Comparison of ENCODE assay signal across 7 mouse cellular contexts in genomic region chr4:135272640-135273306, GRCm38 (mm10). TPM values are rescaled to one million over a fixed set of nuclear protein-coding genes. Genes with fewer than 3 reads are reported as not detected.
DNase-seq lines count a peak whose midpoint lies in the region; ATAC-seq lines count a peak whose summit lies in the region.

Clic4 (minus strand) TSS chr4:135272814.

- peaks cover 33% of the 10 kb centered on the region for H3K4me1 ChIP-seq in embryonic facial prominence, embryonic 12.5 days
- H3K4me1 ChIP-seq in limb, embryonic 11.5 days (ENCODE audit: control insufficient read depth, insufficient read depth, low read length): peaks cover 24% of the 10 kb centered on the region
- H3K4me1 ChIP-seq in midbrain, embryonic 14.5 days (ENCODE audit: control insufficient read depth, insufficient read depth, low read length): peaks cover 31% of the 10 kb centered on the region

- WGBS in embryonic facial prominence, embryonic 12.5 days: under 1% methylated on average over 64 of the region's 64 CpGs
- WGBS in limb, embryonic 11.5 days: under 1% methylated on average over 52 of the region's 64 CpGs
- WGBS in midbrain, embryonic 14.5 days: under 1% methylated on average over 63 of the region's 64 CpGs

- no peaks in the 10 kb centered on the region for H3K36me3 ChIP-seq in embryonic facial prominence, embryonic 12.5 days
- H3K36me3 ChIP-seq in limb, embryonic 11.5 days (ENCODE audit: control insufficient read depth, insufficient read depth, low read length): no peaks in the 10 kb centered on the region
- no peaks in the 10 kb centered on the region for H3K36me3 ChIP-seq in midbrain, embryonic 14.5 days (ENCODE audit: control insufficient read depth, insufficient read depth, low read length)

- DNase-seq in adrenal gland, postnatal 25 days: peak; percentile 100
- peak; percentile 100 for DNase-seq in heart, adult 11 months
- peak; percentile 100 for DNase-seq in kidney, adult 18-20 months
- peak; percentile 99 for DNase-seq in limb, embryonic 11.5 days (ENCODE audit: low spot score)
- DNase-seq in midbrain, embryonic 14.5 days: peak; percentile 99
- peak; percentile 100 for DNase-seq in spleen, adult 18-20 months

- H3K27ac ChIP-seq in embryonic facial prominence, embryonic 12.5 days: peak within 1 kb of the TSS; percentile 95
- peak within 1 kb of the TSS; percentile 95 for H3K27ac ChIP-seq in limb, embryonic 11.5 days (replicated peaks; ENCODE audit: low read depth, low read length)
- peak within 1 kb of the TSS; percentile 96 for H3K27ac ChIP-seq in midbrain, embryonic 14.5 days (replicated peaks; ENCODE audit: low read depth, low read length)

- H3K4me2 ChIP-seq in embryonic facial prominence, embryonic 12.5 days (replicated peaks): peak within 1 kb of the TSS; percentile 61
- H3K4me2 ChIP-seq in limb, embryonic 11.5 days (ENCODE audit: low read depth, severe bottlenecking): peak within 1 kb of the TSS; percentile 54
- H3K4me2 ChIP-seq in midbrain, embryonic 14.5 days (ENCODE audit: low read length): peak within 1 kb of the TSS; percentile 80

- no peaks in the 10 kb centered on the region for H3K9me3 ChIP-seq in embryonic facial prominence, embryonic 12.5 days
- H3K9me3 ChIP-seq in limb, embryonic 11.5 days (ENCODE audit: control insufficient read depth, low read length): no peaks in the 10 kb centered on the region
- no peaks in the 10 kb centered on the region for H3K9me3 ChIP-seq in midbrain, embryonic 14.5 days (ENCODE audit: control insufficient read depth, low read length)

- ATAC-seq in embryonic facial prominence, embryonic 12.5 days (ENCODE audit: insufficient number of reproducible peaks, insufficient read depth, low FRiP score, low TSS enrichment): peak; percentile 98
- ATAC-seq in limb, embryonic 11.5 days (ENCODE audit: insufficient number of reproducible peaks, low FRiP score, low TSS enrichment, low read depth): peak; percentile 98
- peak; percentile 97 for ATAC-seq in midbrain, embryonic 14.5 days (ENCODE audit: low FRiP score, low TSS enrichment)

- 0 out of 2 replicates have a peak, but pooled peaks cover 7% of the 10 kb centered on the region for H3K27me3 ChIP-seq in embryonic facial prominence, embryonic 12.5 days
- H3K27me3 ChIP-seq in limb, embryonic 11.5 days (ENCODE audit: control insufficient read depth, insufficient read depth, low read length): no peaks in the 10 kb centered on the region
- H3K27me3 ChIP-seq in midbrain, embryonic 14.5 days (ENCODE audit: control insufficient read depth, insufficient read depth, low read length): no peaks in the 10 kb centered on the region; the same call in 1 of the 2 replicates

- H3K4me3 ChIP-seq in embryonic facial prominence, embryonic 12.5 days: peak within 1 kb of the TSS; percentile 88
- peak within 1 kb of the TSS; percentile 95 for H3K4me3 ChIP-seq in limb, embryonic 11.5 days (ENCODE audit: low read depth, low read length)
- peak within 1 kb of the TSS; percentile 86 for H3K4me3 ChIP-seq in midbrain, embryonic 14.5 days (replicated peaks; ENCODE audit: low read depth, low read length)

- peak within 1 kb of the TSS; percentile 92 for H3K9ac ChIP-seq in embryonic facial prominence, embryonic 12.5 days
- H3K9ac ChIP-seq in limb, embryonic 11.5 days (ENCODE audit: low read length): peak within 1 kb of the TSS; percentile 99
- H3K9ac ChIP-seq in midbrain, embryonic 14.5 days (replicated peaks; ENCODE audit: low read length): peak within 1 kb of the TSS; percentile 84

RNA-seq across cellular contexts. Expression of gene Clic4, which starts in this region (rescaled TPM):
- 65.5 and 72.8 TPM in 2 replicates for total RNA-seq in adrenal gland, postnatal 25 days (2021)
- 171 and 176 TPM in 2 replicates for polyA plus RNA-seq in embryonic facial prominence, embryonic 12.5 days (2016; fragmentation: Nextera tagmentation; extraction: Ambion mirVana)
- polyA plus RNA-seq in limb, embryonic 11.5 days (2014; fragmentation: Nextera tagmentation; extraction: Ambion mirVana): 141 and 161 TPM in 2 replicates
- 34.9 and 61.9 TPM in 2 replicates for polyA plus RNA-seq in midbrain, embryonic 14.5 days (2014; fragmentation: Nextera tagmentation; extraction: Ambion mirVana)

Comparison
In these comparisons a context has a peak if more than half of its experiments do, and no peak if none do; other contexts are left out.
1. Peak in every context shown above with its lines: DNase-seq, ATAC-seq, H3K4me3 ChIP-seq and H3K27ac ChIP-seq.